Mouse (Mus musculus) c-Kit-positive CD71-positive TER-119-positive erythroid progenitor cells, embryonic 14.5 days (primary cell): ENCODE measurements around the gene Osbp2.

Source experiments
- DNase-seq: peaks from one replicate; pipeline ENCODE4 v3.0.0-alpha.2; 2013; ENCODE audit warnings: low spot score

The Osbp2 gene

DNA sequence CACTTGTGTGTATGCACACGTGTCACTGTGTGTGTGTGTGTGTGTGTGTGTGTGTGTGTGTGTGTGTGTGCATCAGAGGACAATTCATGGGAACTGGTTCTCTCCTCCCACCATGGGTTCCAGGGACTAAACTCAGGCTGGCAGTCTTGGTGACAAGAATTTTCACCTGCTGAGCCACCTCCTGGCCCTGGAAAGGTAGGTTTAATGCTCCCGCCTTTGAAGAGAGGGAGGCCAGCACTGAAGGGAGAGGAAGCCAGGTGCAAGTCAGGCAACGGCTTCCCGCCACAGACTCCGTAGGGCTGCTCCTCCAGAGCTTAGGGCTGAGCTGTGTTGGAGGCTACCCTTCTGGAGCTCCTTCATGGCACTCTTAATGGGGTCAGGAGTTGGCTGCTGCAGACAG lies 104.3 kb downstream of the Osbp2 start:
- DNase-seq, result no peak

DNA sequence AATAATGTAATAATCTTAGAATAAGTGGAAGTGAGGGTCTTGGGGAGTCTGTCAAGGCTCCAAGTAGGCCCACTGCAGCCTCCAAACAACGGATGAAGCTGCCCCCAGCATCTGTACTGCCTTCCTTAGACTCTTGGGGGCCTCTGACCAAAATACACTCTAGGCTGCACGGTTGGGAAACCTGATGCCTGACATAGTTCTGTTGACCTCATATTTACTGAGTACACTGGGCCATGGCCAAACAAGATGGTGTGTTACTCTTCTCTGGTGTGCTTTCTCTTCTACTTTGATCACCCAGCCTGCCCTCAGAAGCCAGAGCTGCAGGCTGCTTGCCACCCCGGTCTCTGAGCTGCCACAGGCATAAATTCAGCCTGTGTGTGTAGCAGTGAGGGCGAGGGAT lies 108.4 kb downstream of the Osbp2 start:
- no peak for DNase-seq

DNA sequence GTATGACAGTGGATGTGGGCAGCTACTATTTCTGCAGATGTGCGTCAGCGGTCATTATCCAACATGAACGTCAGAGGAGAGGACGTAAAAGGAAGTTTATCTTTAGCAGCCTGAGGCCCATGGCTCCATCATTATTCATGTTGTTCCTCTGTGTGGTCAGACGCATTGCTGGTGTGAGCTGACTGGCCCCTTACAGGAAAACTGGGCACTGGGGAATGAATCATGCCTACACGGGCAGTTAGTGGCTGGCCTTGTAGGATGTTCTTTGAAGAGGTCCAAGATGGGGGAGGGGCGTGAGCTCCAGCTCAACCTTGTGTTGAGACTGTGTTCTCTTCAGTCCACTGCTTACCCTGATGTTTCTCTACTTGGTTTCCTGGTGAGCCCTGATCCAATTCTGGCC lies 109.0 kb downstream of the Osbp2 start:
- DNase-seq, result no peak

- DNase-seq, result no peak
These were observed 109.8 kb downstream of the Osbp2 start for GRCm38 (mm10) chr11:3753897-3754296.

DNA sequence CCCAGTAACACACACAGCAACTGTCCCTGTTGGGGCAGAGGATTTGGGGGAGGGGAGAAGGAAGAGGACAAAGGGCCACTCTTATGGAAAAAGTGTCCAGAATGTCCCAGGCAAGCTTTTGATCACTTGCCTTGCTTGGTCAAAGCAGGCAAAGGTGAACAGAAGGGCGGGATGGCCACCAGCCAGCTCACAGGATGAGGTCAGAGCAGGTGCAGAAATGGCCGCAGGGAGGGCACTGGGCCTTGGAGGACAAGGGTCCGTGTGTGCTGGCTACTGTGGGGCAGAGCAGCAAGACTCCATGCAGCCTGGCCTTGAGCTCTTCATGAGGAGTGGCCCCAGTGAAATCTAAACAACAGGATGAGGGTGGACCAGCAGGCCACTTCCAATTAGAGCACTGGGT lies 110.9 kb downstream of the Osbp2 start:
- no peak for DNase-seq

DNA sequence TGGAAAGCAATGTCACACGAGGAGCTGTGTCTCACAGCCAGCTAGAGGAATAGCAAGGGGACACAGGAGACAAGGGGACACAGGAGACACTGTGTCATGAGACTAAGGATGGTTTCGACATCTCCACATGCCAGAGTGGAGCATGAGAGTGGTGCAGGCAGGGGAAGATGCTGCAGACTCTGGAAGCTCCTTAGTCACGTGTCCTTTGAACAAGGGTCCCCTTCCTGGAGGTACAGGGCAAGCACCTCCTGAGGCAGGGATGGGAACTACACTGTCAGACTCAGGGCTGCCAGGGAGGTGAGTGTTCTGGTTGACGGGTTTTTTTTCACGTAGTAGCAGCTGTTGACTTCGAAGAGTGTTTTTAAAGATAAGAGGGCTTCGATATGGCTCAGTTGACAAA lies 113.9 kb downstream of the Osbp2 start:
- DNase-seq, result no peak

DNA sequence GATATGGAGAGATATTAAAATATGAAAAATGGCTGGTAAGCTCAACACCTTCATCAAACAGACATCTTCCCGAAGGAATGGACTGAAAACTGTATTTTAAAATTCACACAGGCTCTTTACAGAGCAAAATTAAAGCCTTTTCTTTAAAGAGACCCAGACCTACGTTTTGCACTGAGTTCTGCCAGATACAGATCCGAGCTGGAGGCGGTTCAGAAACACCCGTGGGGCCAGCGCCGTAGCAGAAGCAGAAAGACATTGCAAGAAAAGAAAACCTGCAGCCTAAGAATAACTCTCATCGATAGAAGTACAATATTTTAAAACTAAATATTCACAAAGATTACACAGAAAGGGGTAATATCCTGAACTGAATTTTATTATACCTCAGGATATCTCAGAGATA lies 121.3 kb downstream of the Osbp2 start:
- DNase-seq, result no peak

DNA sequence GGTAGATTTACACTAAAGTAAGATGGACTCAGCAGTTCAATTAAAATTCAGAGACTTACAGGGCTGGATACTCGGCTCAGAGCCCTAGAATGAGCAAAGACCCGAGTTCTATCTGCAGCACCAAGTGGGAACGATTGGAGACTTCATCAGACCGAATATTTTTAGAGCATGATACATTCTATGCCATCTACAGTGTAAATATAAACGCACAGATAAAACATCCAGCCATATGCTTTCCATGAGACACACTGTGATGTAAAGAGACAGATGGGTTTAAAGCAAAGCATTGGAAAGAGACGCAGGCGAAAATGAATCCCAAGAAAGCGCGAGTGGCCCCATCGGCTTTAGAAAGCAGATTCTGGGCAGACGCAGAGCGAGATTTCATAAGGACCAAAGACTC lies 122.5 kb downstream of the Osbp2 start:
- no peak for DNase-seq

DNA sequence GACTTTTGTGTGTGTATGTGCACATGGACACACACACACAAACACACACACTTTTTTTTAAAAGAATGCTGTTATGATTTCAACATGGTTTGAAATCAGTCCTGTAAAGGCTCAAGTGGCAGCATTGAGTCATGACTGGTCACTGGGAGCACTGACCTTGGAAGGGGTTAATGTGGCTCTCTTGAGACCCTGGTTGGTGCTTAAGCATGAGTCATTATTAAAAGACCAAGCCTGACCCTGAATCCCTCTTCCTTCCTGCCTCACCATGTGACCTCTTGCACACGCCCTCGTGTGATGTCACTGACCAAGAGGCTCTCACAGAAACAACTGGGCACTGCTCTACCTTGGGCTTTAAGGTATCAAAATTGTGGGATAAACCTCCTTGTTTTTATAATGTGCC lies 124.9 kb downstream of the Osbp2 start:
- no peak for DNase-seq

DNA sequence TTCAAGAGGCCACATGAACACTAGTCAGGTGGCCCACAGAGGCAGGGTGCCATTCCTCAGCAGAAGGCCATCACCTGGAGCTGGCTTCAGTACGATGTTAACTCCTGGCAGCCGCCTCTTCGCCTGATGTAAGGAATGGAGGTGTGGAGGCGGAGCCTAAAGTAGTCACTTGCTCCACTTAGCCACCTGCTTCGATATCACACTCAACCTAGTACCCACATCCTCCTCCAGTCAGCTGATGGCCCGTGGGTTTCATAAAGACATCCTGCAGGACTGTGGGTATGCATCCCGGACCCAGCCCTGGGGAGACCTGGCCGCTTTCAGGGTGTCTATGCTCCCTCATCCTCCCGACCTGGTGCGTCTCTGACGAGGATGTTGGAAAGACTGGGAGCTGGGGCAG lies 128.0 kb downstream of the Osbp2 start:
- DNase-seq, result no peak

GRCm38 (mm10) chr11:3733933-3734636 lies 129.6 kb downstream of the Osbp2 start:
- no peak for DNase-seq

DNA sequence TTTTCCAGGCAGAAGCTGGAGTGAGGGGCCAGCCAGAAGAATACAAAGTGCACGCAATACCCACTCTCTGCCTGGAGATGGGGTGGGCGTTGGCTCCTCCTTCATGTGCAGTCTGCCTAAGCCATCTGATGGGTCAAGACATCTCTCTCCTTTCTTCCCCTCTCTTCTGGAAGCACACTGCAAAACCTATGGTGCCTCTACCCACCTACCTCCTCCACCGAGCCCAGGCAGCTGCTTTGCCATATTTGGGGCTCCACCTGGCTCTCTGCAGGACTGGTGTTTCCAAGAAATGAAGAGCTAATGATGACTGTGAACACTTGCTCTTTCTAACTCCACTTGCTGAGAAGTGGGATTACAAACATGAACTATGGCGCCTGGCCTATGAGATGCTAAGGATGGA lies 132.2 kb downstream of the Osbp2 start:
- DNase-seq, result no peak

- DNase-seq, result no peak
These were observed 136.1 kb downstream of the Osbp2 start for GRCm38 (mm10) chr11:3727438-3728105.

DNA sequence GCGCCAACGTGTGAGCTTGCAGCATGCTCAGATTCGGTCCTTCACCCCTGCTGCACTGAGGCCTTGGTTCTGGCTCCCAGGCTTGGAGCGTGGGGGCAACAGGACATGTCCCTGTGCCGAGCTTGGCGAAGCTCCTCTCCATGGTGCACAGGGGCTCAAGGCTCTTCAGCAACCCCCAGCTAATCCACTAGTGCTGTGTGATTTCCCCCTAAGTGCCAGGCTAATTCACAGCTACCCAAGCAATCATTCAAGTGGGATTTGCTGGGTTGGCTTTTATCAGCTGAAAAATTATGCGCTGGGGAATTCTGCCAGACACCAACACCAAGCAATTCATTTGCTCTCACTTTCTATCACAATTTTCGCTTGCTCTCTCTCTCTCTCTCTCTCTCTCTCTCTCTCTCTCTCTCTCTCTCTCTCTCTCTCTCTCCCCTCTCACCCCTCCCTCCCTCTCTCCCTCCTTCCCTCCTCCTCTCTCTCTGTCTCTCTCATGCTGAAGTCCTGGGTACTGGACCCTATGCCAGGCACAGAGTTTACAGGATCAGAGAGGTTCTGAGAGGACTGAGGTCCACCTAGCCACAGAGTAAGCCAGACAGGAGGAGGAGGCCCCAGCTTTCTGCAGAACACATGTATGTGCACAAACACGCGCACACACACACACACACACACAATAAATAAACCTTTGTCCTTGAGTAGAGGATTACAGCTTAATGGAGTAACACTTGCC lies 138.2 kb downstream of the Osbp2 start:
- no peak for DNase-seq

- no peak for DNase-seq
These were observed 139.0 kb downstream of the Osbp2 start for GRCm38 (mm10) chr11:3724726-3725125.

GRCm38 (mm10) chr11:3723910-3724309 lies 139.8 kb downstream of the Osbp2 start:
- DNase-seq, result no peak

- DNase-seq, result no peak
These were observed 140.8 kb downstream of the Osbp2 start for GRCm38 (mm10) chr11:3722861-3723260.

DNA sequence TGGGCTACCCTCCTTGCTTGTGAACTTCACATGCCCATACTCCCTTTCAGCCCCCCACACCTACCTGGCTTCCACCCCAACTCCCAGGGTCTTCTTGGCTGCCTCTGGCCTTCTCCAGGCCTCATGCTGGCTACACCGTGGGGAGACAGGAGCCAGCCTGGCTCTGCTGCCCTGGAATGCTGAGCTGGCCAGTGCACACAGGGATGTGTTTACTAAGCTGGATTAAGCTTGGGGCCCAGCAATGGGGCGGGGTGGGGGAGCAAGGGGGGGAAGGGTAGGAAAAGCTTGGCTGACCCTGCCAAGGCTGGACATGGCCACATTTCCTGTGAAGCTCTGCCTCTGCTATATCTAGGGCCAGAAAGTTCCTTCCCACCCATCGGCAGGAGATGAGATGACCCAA lies 141.7 kb downstream of the Osbp2 start:
- no peak for DNase-seq

- DNase-seq, result no peak
These were observed 147.0 kb downstream of the Osbp2 start for GRCm38 (mm10) chr11:3716662-3717061.

GRCm38 (mm10) chr11:3714486-3714885 lies 149.2 kb downstream of the Osbp2 start:
- peak; percentile 30 for DNase-seq

- DNase-seq, result no peak
These were observed 153.5 kb downstream of the Osbp2 start for GRCm38 (mm10) chr11:3710203-3710602.

DNA sequence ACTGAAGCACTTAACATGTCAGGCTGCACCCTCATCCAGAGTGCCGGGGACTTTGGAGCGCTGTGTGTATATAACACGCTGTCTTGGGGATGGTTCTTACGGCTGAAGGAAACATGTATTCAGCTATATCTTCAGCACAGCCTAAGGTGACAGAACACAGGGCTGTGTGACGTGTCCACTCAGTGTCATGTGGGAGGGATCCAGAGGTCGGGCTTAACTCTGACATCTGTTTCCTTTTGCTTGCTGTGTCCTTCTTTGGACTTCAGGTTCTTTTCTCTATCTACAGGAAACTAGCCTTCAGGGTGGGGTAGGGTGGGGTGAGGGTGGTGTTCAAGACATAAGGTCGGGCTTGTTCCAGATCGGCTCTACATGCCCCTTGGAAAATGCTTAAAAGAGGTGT lies 156.6 kb downstream of the Osbp2 start:
- no peak for DNase-seq

DNA sequence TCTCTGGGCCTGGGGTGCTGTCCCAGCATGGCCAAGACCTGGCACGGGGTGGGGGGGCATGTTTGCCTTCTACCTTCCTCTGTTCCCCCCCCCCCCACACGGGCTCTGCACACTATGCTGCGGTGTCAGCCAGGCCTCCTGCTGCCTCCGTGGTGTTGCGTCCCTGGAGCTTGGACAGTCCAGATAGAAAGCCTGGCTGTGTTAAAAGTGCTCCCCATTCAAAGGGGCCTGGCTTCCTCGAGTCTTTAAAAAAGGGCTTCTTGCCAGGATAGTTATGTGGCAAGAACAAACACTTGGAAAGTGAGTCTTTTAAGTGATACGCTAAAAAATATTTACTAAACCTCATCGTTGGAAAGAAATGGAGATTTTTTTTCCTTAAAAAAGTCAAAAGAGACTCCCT lies 159.3 kb downstream of the Osbp2 start:
- no peak for DNase-seq
